Mouse (Mus musculus): ENCODE results near the gene Hoxa4. TPM values are rescaled to one million over a fixed set of nuclear protein-coding genes. Genes with fewer than 3 reads are reported as not detected.
A peak's percentile ranks its signal among the peaks of the same experiment; 100 is the strongest.

The Hoxa4 gene
- polyA plus RNA-seq, 1 experiment from 2014 or later = 7.1 TPM

DNA sequence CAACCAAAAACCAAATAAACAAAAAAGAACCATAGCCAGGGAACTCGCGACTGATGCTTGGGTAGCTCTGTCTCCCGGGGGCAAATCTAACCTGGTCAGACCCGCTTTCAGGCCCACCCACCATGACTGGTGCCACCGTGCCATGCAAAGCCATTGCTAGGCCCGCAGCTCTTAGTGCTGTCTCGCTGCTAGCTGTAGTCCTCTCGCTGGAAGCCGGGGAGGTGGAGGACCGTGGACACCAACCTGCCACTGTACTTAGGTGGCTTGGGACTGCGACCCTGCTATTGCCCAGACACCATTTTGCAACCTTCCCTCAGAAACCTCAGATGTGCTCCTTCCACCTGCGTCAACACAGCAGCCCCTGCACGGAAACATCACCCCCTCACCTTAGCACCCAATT, 20.4 kb upstream of the Hoxa4 start:
- Histone ChIP-seq H3K27ac (peak overlapping the region; percentile 100), H3K36me3 (no peaks in the 10 kb centered on the region; the same call in 1 of the 2 replicates), H3K9me3 (no peaks in the 10 kb centered on the region), H3K4me1 (peaks cover 30% of the 10 kb centered on the region), H3K27me3 (replicated peaks) (no peaks in the 10 kb centered on the region), H3K4me2 (replicated peaks) (peak overlapping the region; percentile 99), H3K4me3 (peak overlapping the region; percentile 92), H3K9ac (peak overlapping the region; percentile 100)
- ATAC-seq (ENCODE audit: low FRiP score, low read depth) = no peak
- under 1% methylated on average over 13 of the region's 13 CpGs for WGBS

DNA sequence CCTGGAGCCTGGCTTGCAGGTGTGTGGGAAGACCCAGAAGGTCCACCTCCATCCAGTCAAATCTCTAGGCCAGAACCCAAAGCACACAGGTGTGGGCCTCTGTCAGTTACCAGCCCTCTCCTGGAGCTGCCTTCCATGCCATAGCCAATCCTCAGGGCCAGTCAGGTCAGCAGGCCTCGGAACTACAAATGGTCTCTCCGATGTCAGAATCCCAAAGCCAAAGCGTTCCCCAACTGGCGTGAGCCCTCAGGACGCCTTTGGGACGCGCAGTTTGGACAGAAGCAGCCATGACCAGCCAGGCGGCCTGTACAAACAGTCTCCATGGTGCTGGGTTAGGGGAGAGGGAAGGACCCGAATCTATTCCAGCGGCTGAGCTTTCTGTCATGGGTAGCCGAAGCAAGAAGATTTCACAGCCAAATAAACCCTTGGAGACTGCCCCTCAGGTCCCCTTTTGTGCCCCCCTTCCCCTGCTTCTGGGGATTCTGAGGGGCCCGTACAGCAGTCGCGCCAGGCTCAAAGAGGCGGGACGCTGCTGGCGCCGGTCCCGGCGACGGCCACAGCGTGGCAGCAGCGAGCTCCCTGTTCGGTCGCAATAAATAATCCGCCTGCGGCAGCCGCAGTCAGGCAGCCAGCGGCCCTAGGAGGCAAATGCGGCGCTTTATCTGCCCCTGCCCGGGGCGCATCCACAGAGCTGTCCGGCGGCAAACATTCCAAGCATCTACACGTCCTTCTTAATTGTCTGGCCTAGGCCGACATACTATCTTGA, 19.8 kb upstream of the Hoxa4 start:
- H3K9ac ChIP-seq = peak overlapping the region; percentile 100
- H3K4me2 ChIP-seq (replicated peaks) = peak overlapping the region; percentile 99
- H3K27me3 ChIP-seq (replicated peaks) = no peaks in the 10 kb centered on the region
- peak overlapping the region; percentile 100 for H3K27ac ChIP-seq
- peaks cover 2% of the 10 kb centered on the region for H3K36me3 ChIP-seq
- no peaks in the 10 kb centered on the region for H3K9me3 ChIP-seq
- ATAC-seq (ENCODE audit: low FRiP score, low read depth) = peak; percentile 11
- H3K4me3 ChIP-seq = peak overlapping the region; percentile 92
- under 1% methylated on average over 37 of the region's 37 CpGs for WGBS
- peaks cover 34% of the 10 kb centered on the region for H3K4me1 ChIP-seq

DNA sequence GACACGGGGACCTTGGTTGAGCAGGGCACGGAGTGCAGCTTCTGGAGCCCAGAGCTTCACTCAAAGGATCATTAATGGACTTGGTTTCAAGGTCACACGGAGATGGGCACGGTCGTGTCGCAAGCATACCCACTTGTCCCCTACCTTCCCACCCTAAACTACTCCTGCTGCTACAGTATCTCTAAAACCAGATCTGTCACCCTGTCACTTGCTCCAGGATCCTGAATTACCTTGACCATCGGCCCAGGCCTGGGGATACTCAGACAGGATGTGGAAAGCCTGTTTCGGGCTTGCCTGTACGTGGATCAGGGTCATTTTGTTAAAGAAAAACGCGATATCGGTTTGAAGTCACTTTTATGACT, 18.1 kb upstream of the Hoxa4 start:
- WGBS = 1% methylated on average over 12 of the region's 12 CpGs
- no peak for ATAC-seq (ENCODE audit: low FRiP score, low read depth)
- peak overlapping the region; percentile 100 for H3K9ac ChIP-seq
- no peaks in the 10 kb centered on the region for H3K9me3 ChIP-seq
- peak overlapping the region; percentile 99 for H3K4me2 ChIP-seq (replicated peaks)
- H3K27me3 ChIP-seq (replicated peaks) = no peaks in the 10 kb centered on the region
- H3K27ac ChIP-seq = peak overlapping the region; percentile 99
- peaks cover 40% of the 10 kb centered on the region for H3K4me1 ChIP-seq
- peaks cover 18% of the 10 kb centered on the region for H3K36me3 ChIP-seq
- peak overlapping the region; percentile 92 for H3K4me3 ChIP-seq

DNA sequence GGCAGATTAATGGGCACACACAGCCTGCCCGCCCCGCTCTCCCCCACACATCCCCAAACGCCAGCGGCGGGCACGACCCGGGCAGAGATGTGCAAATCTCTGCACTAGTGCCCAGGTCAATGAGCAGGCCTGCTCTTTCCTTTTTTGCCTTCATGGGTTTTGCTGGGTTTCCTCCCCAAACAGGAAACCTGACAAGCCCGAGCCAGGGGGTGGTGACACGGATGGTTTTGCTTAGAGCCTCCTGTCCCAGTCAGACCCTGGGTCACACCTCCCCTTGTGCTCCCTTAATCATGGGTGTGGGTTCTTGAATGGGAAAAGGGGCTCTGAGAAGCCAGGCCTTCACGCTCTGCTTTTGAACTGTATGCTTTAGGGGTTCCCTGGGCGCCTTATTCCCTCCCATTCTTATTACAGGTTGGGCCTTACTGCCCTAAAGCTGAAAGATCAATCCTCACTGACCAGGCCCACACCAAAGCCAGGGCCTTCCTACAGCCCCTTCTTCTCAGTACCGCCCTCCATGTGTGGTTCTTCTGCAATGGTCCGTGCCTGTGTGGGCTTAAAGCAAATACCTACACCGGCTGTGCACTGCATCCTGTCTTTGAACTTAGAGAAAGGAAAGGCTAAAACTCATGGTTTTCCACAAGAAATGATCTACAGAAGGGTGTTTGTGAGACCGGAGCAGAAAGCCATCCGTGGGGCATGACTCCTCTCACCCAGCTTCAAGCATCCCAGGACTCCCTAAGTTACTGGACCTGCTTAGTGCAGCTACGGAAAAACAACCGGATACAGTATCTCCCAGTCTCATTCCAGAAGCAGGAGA, 17.5 kb upstream of the Hoxa4 start:
- peaks cover 34% of the 10 kb centered on the region for H3K4me1 ChIP-seq
- ATAC-seq (ENCODE audit: low FRiP score, low read depth) = peak; percentile 24; the same call in 1 of the 2 replicates
- H3K9ac ChIP-seq = peak overlapping the region; percentile 100
- 1% methylated on average over 18 of the region's 18 CpGs for WGBS
- H3K27me3 ChIP-seq (replicated peaks) = no peaks in the 10 kb centered on the region
- H3K36me3 ChIP-seq = peaks cover 19% of the 10 kb centered on the region
- H3K27ac ChIP-seq = peak overlapping the region; percentile 99
- peak overlapping the region; percentile 92 for H3K4me3 ChIP-seq
- H3K4me2 ChIP-seq (replicated peaks) = peak overlapping the region; percentile 99
- H3K9me3 ChIP-seq = no peaks in the 10 kb centered on the region

DNA sequence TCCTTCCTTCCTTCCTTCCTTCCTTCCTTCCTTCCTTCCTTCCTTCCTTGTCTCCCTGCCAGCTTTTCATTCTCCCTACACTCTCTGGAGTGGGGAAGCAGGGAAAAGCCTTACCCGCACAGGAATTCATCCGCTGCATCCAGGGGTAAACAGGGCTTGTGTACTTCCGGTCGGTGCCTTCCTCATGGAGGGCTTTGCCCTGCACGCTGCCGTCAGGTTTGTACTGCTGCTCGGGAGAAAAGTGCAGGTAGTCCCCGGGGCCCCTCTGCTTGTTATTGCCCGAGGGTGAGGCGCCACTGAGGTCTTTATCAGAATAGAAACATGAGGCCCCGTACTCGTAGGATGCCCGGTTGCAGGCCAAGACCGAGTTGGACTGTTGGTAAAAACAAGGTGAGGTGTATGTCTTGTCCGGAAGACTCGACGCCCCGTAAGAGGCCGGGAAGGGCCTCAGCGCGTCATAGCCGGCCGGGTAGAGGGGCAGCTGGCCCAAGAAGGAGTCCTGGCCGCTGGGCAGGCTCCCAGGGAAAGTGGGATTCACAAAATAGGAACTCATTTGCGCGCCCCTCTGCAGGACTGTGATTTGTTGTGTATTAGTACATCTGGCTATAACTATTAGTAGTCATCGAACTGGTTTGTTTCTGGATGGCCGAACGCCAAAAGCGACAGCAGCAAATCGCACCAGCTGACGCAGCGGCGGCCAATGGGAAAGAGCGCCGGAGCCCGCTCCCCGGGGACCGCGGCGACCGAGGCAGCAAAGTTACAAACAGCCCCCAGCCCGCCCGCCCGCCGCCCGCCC, 16.7 kb upstream of the Hoxa4 start, which contains the start of gene Hoxa6:
Gene Hoxa6, minus strand, starts transcription at position 651 of the 796 bp plus-strand sequence.
- Histone ChIP-seq H3K27ac (peak within 1 kb of the TSS; percentile 99), H3K4me3 (peak within 1 kb of the TSS; percentile 92), H3K4me1 (peaks cover 41% of the 10 kb centered on the region), H3K4me2 (replicated peaks) (peak within 1 kb of the TSS; percentile 99), H3K36me3 (peaks cover 27% of the 10 kb centered on the region), H3K9ac (peak within 1 kb of the TSS; percentile 100), H3K27me3 (replicated peaks) (no peaks in the 10 kb centered on the region), H3K9me3 (no peaks in the 10 kb centered on the region)
- no peak for ATAC-seq (ENCODE audit: low FRiP score, low read depth)
- WGBS = under 1% methylated on average over 47 of the region's 47 CpGs

DNA sequence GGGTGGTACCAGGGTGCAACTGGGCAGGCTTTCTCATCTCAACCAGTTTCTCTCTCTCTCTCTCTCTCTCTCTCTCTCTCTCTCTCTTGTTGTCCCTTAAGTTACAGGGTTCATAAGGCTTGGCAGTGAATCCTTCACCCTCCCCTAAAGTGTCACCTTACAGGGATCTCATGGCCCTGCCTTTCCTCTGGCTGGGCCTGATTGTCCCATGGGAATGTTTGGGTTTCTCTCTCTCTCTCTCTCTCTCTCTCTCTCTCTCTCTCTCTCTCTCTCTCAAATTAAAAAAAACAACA, 16.1 kb upstream of the Hoxa4 start:
- peak overlapping the region; percentile 100 for H3K9ac ChIP-seq
- peak overlapping the region; percentile 92 for H3K4me3 ChIP-seq
- H3K27me3 ChIP-seq (replicated peaks) = no peaks in the 10 kb centered on the region
- no peaks in the 10 kb centered on the region for H3K9me3 ChIP-seq
- H3K4me1 ChIP-seq = peaks cover 47% of the 10 kb centered on the region
- ATAC-seq (ENCODE audit: low FRiP score, low read depth) = no peak
- H3K36me3 ChIP-seq = peaks cover 32% of the 10 kb centered on the region
- peak overlapping the region; percentile 99 for H3K4me2 ChIP-seq (replicated peaks)
- peak overlapping the region; percentile 99 for H3K27ac ChIP-seq

DNA sequence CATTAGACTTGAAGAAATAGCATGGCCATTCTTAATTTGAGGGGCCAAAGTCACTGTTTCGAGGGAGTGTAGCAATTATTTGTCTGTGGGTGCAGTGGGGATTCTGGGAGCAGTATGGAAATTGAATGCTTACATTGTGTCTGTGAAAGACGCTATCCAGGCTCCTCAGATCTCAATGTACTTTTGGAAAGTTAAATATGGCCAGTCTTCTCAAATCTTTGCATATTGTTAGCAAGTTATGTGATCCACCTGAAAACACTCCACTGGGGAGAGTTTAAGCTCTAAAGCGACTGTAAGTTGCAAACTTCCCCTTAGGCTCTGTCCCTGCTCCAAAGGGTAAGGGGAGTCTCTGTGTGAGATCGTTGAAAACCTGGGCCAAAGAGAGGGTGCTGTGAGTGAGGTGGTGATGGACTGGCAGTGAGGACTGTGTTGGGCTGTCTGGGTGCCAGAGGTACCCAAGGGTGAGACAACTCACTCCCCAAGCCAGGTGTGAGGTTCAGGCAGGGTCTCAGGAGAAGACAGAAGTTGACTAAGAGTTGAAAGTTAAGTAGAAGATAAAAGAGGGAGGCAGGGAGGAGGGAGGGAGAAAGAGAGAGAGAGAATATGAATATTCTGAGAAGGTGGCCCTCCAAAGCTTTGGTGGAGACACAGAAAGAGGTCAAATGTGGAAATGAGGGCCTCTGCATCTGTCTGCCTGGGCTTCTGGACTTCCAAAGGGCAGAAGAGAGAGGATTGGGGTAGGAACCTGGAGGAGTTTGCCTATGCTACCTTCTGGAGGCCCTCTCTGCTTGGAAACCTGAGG, 15.5 kb upstream of the Hoxa4 start:
- no peak for ATAC-seq (ENCODE audit: low FRiP score, low read depth)
- H3K27me3 ChIP-seq (replicated peaks) = no peaks in the 10 kb centered on the region
- peak overlapping the region; percentile 100 for H3K9ac ChIP-seq
- H3K4me2 ChIP-seq (replicated peaks) = peak overlapping the region; percentile 99
- H3K27ac ChIP-seq = peak overlapping the region; percentile 99
- H3K4me1 ChIP-seq = peaks cover 52% of the 10 kb centered on the region
- peak overlapping the region; percentile 92 for H3K4me3 ChIP-seq
- no peaks in the 10 kb centered on the region for H3K9me3 ChIP-seq
- WGBS = 3% methylated on average over 4 of the region's 4 CpGs
- peaks cover 36% of the 10 kb centered on the region for H3K36me3 ChIP-seq

DNA sequence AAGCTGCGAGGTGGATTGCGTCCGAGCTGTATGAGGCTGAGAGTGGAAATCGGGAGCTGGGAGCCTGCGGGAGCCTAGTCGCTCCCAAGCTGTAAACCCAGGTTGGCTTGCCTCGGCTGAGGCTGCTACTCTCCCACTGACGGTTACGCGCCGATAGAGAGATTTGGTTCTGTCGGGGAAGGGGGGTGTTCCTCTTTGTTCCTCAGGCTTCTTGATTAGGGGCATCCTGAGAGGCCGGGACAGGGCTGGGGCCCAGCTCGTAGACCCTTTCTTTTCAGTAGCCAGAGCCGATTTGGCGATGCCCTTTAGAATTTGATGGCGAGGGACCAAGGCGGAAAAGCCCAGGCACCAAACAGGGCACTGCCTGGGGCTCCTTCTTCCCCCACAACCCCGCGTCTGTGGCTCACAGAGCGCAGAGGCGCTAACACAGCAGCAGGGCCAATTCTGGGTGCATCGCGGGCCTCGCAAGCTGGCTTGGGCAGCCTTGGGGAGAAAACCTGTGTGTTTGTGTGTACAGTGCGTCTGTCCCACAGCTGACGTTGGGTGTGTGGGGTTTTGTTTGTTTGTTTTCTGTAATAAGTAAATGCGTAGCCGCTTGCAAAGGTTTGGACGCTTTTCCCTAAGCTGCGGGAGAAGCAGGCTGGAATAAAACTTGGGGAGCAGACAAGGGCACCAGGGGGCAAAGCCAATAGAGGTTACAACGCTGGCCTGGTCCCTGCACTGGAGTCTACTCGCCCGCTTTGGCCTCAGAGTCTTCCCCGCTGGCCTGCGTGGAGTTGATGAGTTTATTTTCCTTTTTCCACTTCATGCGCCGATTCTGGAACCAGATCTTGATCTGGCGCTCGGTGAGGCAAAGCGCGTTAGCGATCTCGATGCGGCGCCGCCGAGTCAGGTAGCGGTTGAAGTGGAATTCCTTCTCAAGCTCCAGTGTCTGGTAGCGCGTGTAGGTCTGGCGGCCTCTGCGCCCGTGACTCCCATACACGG, 14.4 kb upstream of the Hoxa4 start:
- H3K9ac ChIP-seq = peak overlapping the region; percentile 100
- H3K27ac ChIP-seq = peak overlapping the region; percentile 99
- H3K9me3 ChIP-seq = no peaks in the 10 kb centered on the region
- peaks cover 62% of the 10 kb centered on the region for H3K4me1 ChIP-seq
- H3K27me3 ChIP-seq (replicated peaks) = no peaks in the 10 kb centered on the region
- peak overlapping the region; percentile 92 for H3K4me3 ChIP-seq
- ATAC-seq (ENCODE audit: low FRiP score, low read depth) = no peak
- H3K4me2 ChIP-seq (replicated peaks) = peak overlapping the region; percentile 99
- peaks cover 44% of the 10 kb centered on the region for H3K36me3 ChIP-seq
- 1% methylated on average over 55 of the region's 55 CpGs for WGBS

DNA sequence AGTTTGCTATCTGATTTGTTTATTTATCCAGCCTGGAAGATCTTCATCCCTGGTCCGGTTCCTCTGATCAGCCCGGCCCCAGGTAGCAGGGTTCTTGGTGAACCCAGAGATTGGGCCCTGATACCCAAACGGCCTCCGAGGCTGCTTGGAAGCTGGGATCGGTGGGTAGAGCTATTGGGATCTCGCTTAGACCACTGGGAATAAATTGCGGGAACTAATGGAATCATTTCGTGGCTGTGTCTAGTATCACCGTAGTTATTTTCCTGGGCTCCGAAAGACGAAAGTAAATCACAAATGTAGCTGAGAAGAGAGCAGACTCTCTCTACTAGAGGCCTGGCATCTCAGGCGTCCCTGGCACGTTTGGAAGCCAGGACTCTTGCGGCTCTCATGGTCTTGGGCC, 13.7 kb upstream of the Hoxa4 start:
- Histone ChIP-seq H3K4me1 (peaks cover 69% of the 10 kb centered on the region), H3K4me3 (peak overlapping the region; percentile 92), H3K9ac (peak overlapping the region; percentile 100), H3K27ac (peak overlapping the region; percentile 99), H3K9me3 (no peaks in the 10 kb centered on the region), H3K4me2 (replicated peaks) (peak overlapping the region; percentile 99), H3K27me3 (replicated peaks) (no peaks in the 10 kb centered on the region), H3K36me3 (peaks cover 48% of the 10 kb centered on the region)
- 1% methylated on average over 14 of the region's 14 CpGs for whole genome bisulfite sequencing
- no peak for ATAC-seq (ENCODE audit: low FRiP score, low read depth)

DNA sequence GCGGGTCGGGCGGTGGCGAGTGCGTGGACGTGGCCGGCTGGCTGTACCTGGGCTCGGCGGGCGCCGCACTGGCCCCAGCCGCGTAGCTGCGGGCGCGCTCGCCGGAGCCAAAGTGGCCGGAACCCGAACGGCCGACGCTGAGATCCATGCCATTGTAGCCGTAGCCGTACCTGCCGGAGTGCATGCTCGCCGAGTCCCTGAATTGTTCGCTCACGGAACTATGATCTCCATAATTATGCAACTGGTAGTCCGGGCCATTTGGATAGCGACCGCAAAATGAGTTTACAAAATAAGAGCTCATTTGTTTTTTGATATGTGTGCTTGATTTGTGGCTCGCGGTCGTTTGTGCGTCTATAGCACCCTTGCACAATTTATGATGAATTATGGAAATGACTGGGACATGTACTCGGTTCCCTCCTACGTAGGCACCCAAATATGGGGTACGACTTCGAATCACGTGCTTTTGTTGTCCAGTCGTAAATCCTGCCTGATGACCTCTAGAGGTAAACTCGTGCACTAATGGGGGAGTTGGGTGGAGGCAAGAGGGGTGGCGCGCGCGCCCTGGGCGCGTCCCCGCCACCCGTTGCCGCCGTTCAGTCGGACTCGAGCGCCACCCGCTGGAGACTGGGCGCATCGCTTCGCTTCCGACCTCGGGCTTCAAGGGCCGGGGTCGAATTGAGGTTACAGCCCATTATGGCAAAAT, 12.6 kb upstream of the Hoxa4 start, which contains the start of gene Hoxa5:
Gene Hoxa5, minus strand, starts transcription at position 538 of the 703 bp plus-strand sequence.
- peaks cover 48% of the 10 kb centered on the region for H3K36me3 ChIP-seq
- H3K9ac ChIP-seq = peak within 1 kb of the TSS; percentile 100
- H3K4me2 ChIP-seq (replicated peaks) = peak within 1 kb of the TSS; percentile 99
- no peaks in the 10 kb centered on the region for H3K27me3 ChIP-seq (replicated peaks)
- ATAC-seq (ENCODE audit: low FRiP score, low read depth) = peak; percentile 55
- peak within 1 kb of the TSS; percentile 92 for H3K4me3 ChIP-seq
- H3K4me1 ChIP-seq = peaks cover 78% of the 10 kb centered on the region
- no peaks in the 10 kb centered on the region for H3K9me3 ChIP-seq
- H3K27ac ChIP-seq = peak within 1 kb of the TSS; percentile 99
- WGBS = under 1% methylated on average over 65 of the region's 65 CpGs
